Mouse (Mus musculus) cortical plate, adult 2 months (tissue): ENCODE data around the gene Erich2. TPM values are rescaled to one million over a fixed set of nuclear protein-coding genes. Genes with fewer than 3 reads are reported as not detected.

Experiments used
- H3K27ac ChIP-seq: fragments of 200-500 bp; 2 replicates; pipeline ENCODE4 v1.5.1; 2012; ENCODE audit warnings: low read length, control low read depth, inconsistent platforms; ENCODE audit not compliant: insufficient read depth
- H3K4me1 ChIP-seq: fragments of 200-500 bp; 2 replicates; pipeline ENCODE4 v1.6.1; 2011; ENCODE audit warnings: low read length; ENCODE audit not compliant: control insufficient read depth, insufficient read depth
- H3K4me3 ChIP-seq: fragments of 200-500 bp; 2 replicates; pipeline ENCODE4 v1.5.1; 2011; ENCODE audit warnings: mild to moderate bottlenecking, low read length, control low read depth; ENCODE audit not compliant: insufficient read depth
- CTCF ChIP-seq: fragments of 200-500 bp; IDR thresholded peaks from 2 replicates; pipeline ENCODE4 v1.5.1; 2011; ENCODE audit warnings: mild to moderate bottlenecking, control low read depth, low read length; ENCODE audit not compliant: insufficient read depth; ENCODE audit errors: extremely low read depth
- POLR2A ChIP-seq: fragments of 200-500 bp; IDR thresholded peaks from 2 replicates; pipeline ENCODE4 v1.6.1; 2011; ENCODE audit warnings: mild to moderate bottlenecking, low read length, control low read depth; ENCODE audit not compliant: insufficient read depth; ENCODE audit errors: extremely low read depth
- polyA plus RNA-seq: library from polyadenylated mRNA; depleted of rRNA; stranded (reverse); fragments of >200 nt; gene quantifications from 2 replicates; pipeline ENCODE4 v1.2.3, GENCODE M21; 2012

The Erich2 gene
- polyA plus RNA-seq, 1 experiment: 1.3 TPM

DNA sequence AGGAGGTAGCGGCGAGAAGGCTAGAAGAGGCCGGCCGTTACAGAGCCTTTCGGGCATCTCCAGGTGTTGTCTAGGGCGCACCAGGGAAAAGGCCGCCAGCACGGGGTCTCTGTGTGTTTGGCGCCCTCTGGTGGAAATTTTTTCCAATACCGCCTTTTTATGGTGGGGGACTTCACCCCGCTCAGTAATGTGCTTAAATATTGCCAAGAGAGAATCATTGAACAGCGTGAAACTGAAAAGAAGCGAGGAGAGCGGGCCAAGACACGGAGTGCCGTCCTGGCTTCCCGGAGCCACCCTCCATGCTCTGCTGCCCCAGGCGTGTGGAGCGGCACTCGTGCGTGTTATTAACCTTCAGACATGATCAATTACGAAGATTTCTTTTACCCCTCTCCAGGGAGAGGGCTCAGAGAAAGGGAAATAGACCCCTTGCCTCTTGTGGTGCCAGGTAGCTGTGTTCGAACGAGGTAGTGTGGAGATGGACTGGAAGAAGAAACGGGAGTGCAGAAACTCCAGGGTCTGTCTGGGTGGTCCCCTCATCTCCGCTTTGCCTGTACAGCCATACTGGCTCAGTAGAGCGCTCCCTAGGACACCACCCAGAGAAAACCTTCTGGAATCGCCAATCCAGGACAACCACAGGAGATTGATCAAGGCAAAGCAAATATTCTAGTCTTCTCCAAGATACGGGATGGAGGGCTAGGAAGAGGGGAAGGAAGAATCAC is 52.6 kb downstream of the Erich2 start:
- peak overlapping the region; percentile 45 for H3K27ac ChIP-seq
- H3K4me1 ChIP-seq: no peaks in the 10 kb centered on the region
- peak overlapping the region; percentile 45 for H3K4me3 ChIP-seq
- TF ChIP-seq POLR2A (no peak), CTCF (peak; percentile 40)

DNA sequence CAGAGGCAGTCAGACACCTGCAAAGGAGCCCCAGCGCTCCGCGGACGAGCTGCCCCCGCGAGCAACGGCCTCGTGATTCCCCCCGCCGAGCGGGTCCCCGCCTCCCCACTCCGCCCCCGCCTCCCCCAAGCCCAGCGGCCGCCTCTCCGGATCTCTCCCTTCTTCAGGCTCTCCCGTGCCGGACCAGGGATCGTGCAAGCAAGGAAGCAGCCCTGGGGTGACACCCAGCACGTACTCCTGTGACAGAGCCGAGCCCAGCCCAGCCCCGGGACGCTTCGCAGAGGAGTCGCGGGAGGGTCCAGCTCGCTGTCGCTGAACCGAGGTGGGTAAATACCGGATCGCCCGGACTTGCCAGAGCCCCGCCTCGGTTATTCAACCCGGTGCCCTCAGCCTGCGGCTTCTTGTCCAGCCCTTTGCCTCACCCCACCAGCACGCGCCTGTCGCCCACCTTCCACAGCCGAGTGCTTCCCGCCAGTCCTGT is 53.4 kb downstream of the Erich2 start:
- Histone ChIP-seq H3K4me1 (no peaks in the 10 kb centered on the region), H3K4me3 (peak overlapping the region; percentile 45), H3K27ac (peak overlapping the region; percentile 84)
- peak; percentile 40; the same call in 1 of the 2 replicates for TF ChIP-seq POLR2A
- no peak for TF ChIP-seq CTCF

DNA sequence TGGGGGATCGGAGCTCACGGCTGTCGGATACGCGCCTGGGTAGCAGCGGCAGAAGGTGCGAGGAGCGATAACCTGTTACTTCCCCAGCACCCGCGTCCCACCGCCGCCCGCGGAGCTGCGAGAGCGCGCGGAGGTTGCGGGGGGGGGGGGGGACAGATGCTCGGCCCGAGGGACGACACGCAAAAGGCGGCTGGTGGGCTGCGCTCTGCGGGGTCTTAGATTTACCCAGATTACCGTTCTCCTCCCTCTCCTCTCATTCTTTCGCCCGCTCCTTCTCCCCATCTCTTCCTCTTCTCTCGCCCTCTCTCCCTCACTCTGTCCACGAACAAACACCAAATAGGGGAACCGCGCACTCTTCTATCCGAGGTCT is 54.0 kb downstream of the Erich2 start:
- no peaks in the 10 kb centered on the region for H3K4me1 ChIP-seq
- TF ChIP-seq POLR2A (no peak), CTCF (no peak)
- H3K27ac ChIP-seq: peak overlapping the region; percentile 84
- H3K4me3 ChIP-seq: peak overlapping the region; percentile 45

DNA sequence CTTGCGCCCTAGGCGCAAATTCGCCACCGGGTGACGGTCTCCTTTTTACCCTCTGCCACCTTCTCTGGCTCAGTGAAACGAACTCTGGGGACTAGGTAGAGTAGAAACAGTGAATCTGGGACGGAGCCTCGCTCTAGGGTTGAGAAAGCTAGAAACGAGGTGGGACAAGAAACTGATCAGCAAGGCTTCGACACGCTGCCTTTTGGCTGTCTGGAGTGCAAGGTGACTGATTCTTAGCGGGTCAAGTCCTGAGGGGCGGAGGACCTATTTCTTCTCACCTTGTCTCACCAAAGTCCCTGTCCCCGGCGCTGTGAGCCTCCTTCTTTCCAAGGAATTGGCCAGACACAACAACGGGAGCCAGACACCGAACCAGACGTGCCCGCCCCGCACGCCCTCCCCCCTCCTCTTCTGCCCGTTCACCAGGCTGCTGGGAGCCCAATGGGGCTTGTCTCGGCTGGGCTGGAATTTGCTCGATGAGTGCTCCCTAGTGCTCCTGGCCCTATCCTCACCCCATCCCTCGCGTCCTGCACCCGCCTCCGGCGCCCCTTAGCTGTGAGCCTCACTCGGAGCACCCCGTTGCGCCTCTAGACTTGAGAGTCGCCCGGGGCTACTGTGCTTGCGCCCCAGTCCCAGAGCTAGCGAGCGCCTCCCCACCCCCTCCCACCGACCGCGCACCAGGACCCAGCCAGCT is 54.5 kb downstream of the Erich2 start:
- TF ChIP-seq POLR2A: no peak
- TF ChIP-seq CTCF: no peak
- Histone ChIP-seq H3K27ac (peak overlapping the region; percentile 51), H3K4me3 (peak overlapping the region; percentile 45), H3K4me1 (no peaks in the 10 kb centered on the region)

GRCm38 (mm10) chr2:70563721-70564645 is 55.4 kb downstream of the Erich2 start:
- Histone ChIP-seq H3K4me1 (no peaks in the 10 kb centered on the region), H3K4me3 (peak overlapping the region; percentile 45), H3K27ac (peak overlapping the region; percentile 51)
- TF ChIP-seq CTCF: no peak
- TF ChIP-seq POLR2A: 0 out of 2 replicates have a peak, but pooled peaks have one; percentile 20

GRCm38 (mm10) chr2:70564646-70565315 is 56.2 kb downstream of the Erich2 start:
- Histone ChIP-seq H3K4me1 (no peaks in the 10 kb centered on the region), H3K4me3 (peak overlapping the region; percentile 45), H3K27ac (no peak overlapping the region)
- TF ChIP-seq POLR2A (no peak), CTCF (no peak)

DNA sequence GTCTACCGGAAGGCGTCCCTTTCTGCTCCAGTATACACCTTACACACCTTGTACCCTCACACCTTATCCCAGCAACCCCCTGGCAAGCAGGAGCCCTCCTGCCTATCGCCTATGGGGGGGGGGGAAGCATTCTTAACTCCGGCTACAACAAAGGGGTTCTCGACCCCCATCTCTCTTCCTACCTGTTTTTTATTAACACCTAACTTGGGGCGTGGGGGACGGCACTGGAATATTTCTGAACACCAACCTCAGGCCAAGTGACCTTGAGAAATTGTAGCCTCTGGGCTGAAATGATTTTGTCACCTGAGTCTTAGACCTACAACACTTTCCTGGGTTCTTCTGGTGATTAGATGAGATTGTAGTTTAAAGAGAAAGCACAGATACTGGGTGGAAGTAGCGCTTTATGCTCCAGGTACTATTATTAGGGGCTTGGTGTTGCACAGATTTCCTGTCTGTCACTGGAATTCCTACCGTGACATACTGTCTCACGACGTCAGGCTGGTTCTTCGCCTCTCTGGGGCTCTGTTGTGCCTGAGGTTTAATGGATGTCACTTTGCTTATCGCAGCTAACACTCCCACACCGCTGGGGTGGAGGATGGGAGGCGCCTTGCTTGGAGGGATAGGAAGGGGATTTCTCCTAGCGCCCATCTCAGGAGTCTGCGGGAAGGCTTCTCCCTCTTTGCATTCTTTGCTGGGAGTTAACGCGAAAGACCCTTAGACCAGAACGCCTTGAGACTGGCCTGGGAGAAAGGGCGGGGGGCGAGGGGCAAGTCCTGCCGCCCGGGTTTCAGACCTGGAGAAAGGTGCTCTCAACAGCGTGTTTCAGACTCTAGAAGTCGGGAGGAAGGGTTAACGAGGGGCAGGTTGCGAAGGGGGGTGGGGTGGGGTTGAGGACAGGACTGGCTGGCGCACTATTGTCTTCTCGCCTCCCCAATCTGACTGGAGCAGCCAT is 57.3 kb downstream of the Erich2 start:
- no peaks in the 10 kb centered on the region for H3K4me1 ChIP-seq
- 0 out of 2 replicates have a peak overlapping the region, but pooled peaks have one; percentile 23 for H3K27ac ChIP-seq
- TF ChIP-seq CTCF (no peak), POLR2A (no peak)
- peak overlapping the region; percentile 45 for H3K4me3 ChIP-seq

DNA sequence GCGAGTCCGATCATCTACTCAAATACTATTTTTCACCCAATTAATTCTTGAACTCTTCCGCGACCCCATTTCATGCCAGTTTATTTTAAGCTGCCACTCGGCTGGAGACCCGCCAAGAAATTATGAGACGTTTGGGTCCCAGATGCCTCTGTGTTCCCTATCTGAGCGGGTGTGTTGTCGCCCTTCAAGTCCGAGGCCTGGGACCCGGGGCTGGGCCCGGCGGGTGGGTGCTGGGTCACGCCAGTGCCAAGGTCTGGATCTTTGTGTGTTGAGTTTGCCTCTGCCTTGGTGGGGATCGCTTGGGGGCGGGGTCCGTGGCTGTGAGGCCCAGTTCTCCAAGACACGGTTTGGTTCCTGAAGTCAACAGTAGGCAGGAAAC is 58.0 kb downstream of the Erich2 start:
- TF ChIP-seq CTCF: no peak
- TF ChIP-seq POLR2A: no peak
- peak overlapping the region; percentile 45; the same call in 1 of the 2 replicates for H3K4me3 ChIP-seq

More for the DNA sequence above, 58.0 kb downstream of the Erich2 start:
- Histone ChIP-seq H3K4me1 (no peaks in the 10 kb centered on the region), H3K27ac (no peak overlapping the region)
